10 mouse cellular contexts compared by ENCODE assay signal in genomic region chr9:107631311-107631826, GRCm38 (mm10). TPM values are rescaled to one million over a fixed set of nuclear protein-coding genes. Genes with fewer than 3 reads are reported as not detected.
DNase-seq lines count a peak whose midpoint lies in the region; ATAC-seq and TF ChIP-seq lines count a peak whose summit lies in the region.
"Had no signal": no experiment of that assay in that cellular context is flagged by ENCODE, and none has a peak within 500 bp of the region (broad histone marks: within the 10 kb centered on the region; RNA-seq: fewer than 3 reads in every experiment).

No protein-coding gene starts in this region.

- peaks cover 91% of the 10 kb centered on the region for H3K4me1 ChIP-seq in forebrain, embryonic 12.5 days
- peaks cover 98% of the 10 kb centered on the region for H3K4me1 ChIP-seq in limb, embryonic 10.5 days
- H3K4me1 ChIP-seq in neural tube, embryonic 12.5 days = peaks cover 94% of the 10 kb centered on the region

- H3K27me3 ChIP-seq in forebrain, embryonic 12.5 days = no peaks in the 10 kb centered on the region
- no peaks in the 10 kb centered on the region for H3K27me3 ChIP-seq in limb, embryonic 10.5 days (ENCODE audit: low read depth, poor library complexity, severe bottlenecking)
- H3K27me3 ChIP-seq in neural tube, embryonic 12.5 days (replicated peaks) = no peaks in the 10 kb centered on the region

- intact Hi-C loops in left cerebral cortex, postnatal 4 days (cut with DNase I) = no loop called here

- H3K9me3 ChIP-seq in forebrain, embryonic 12.5 days = no peaks in the 10 kb centered on the region
- no peaks in the 10 kb centered on the region for H3K9me3 ChIP-seq in limb, embryonic 10.5 days (replicated peaks)
- H3K9me3 ChIP-seq in neural tube, embryonic 12.5 days = no peaks in the 10 kb centered on the region

- no peak for DNase-seq in layer of hippocampus, adult 2 months (ENCODE audit: low spot score in 2 of 2)
- no peak for DNase-seq in layer of hippocampus, postnatal 25 days (ENCODE audit: extremely low spot score in 1 of 2, low spot score in 1 of 2)
- no peak for DNase-seq in limb, embryonic 10.5 days (ENCODE audit: low spot score)
- DNase-seq in left cerebral cortex, postnatal 4 days = no peak
- DNase-seq in layer of hippocampus, adult 8-10 months (ENCODE audit: low spot score in 2 of 2) = no peak
- DNase-seq in cerebellum, postnatal 36 days = no peak

- TF ChIP-seq CTCF in layer of hippocampus, adult 2 months (conservative IDR thresholded peaks at IDR 0.05) = no peak

- H3K36me3 ChIP-seq in forebrain, embryonic 12.5 days (replicated peaks) = peaks cover 13% of the 10 kb centered on the region; the same call in 1 of the 2 replicates
- peaks cover 49% of the 10 kb centered on the region for H3K36me3 ChIP-seq in limb, embryonic 10.5 days
- peaks cover 6% of the 10 kb centered on the region; the same call in 1 of the 2 replicates for H3K36me3 ChIP-seq in neural tube, embryonic 12.5 days

- H3K4me2 ChIP-seq in forebrain, embryonic 12.5 days = peak overlapping the region; percentile 99
- peak overlapping the region; percentile 99 for H3K4me2 ChIP-seq in neural tube, embryonic 12.5 days (replicated peaks)

- H3K27ac ChIP-seq in layer of hippocampus, adult 2 months = peak overlapping the region; percentile 92
- peak overlapping the region; percentile 100 for H3K27ac ChIP-seq in forebrain, embryonic 12.5 days
- peak overlapping the region; percentile 95 for H3K27ac ChIP-seq in limb, embryonic 10.5 days
- peak overlapping the region; percentile 96 for H3K27ac ChIP-seq in neural tube, embryonic 12.5 days

- WGBS in forebrain, embryonic 12.5 days = 25% methylated on average over 9 of the region's 9 CpGs
- WGBS in limb, embryonic 10.5 days = 74% methylated on average over 9 of the region's 9 CpGs
- WGBS in neural tube, embryonic 12.5 days = 40% methylated on average over 9 of the region's 9 CpGs

- no peak overlapping the region; the same call in 1 of the 2 replicates for H3K4me3 ChIP-seq in layer of hippocampus, adult 2 months
- H3K4me3 ChIP-seq in forebrain, embryonic 12.5 days (replicated peaks) = peak overlapping the region; percentile 94
- H3K4me3 ChIP-seq in limb, embryonic 10.5 days = peak overlapping the region; percentile 95
- 0 out of 2 replicates have a peak overlapping the region, but pooled peaks have one; percentile 90 for H3K4me3 ChIP-seq in neural tube, embryonic 12.5 days

- H3K9ac ChIP-seq in forebrain, embryonic 12.5 days = peak overlapping the region; percentile 94
- H3K9ac ChIP-seq in neural tube, embryonic 12.5 days = peak overlapping the region; percentile 93; the same call in 1 of the 2 replicates

- ATAC-seq in forebrain, embryonic 12.5 days (ENCODE audit: low FRiP score) = no peak
- no peak for ATAC-seq in neural tube, embryonic 12.5 days (ENCODE audit: low FRiP score, low read depth)

RNA-seq across cellular contexts. Expression of gene Gnai2, which starts 3.8 kb away (rescaled TPM):
- total RNA-seq in layer of hippocampus, adult 2 months (2021) = 100 to 1,000 TPM; 208 to 222 TPM
- 100 to 1,000 TPM; 208 to 223 TPM for total RNA-seq in layer of hippocampus, postnatal 25 days (2021)
- polyA plus RNA-seq in forebrain, embryonic 12.5 days (2016; fragmentation: Nextera tagmentation; extraction: Ambion mirVana) = 570 and 587 TPM in 2 replicates
- 355 and 403 TPM in 2 replicates for polyA plus RNA-seq in limb, embryonic 10.5 days (2016; fragmentation: Nextera tagmentation; extraction: Ambion mirVana)
- polyA plus RNA-seq in neural tube, embryonic 12.5 days (2016; fragmentation: Nextera tagmentation; extraction: Ambion mirVana) = 465 and 488 TPM in 2 replicates
- total RNA-seq in left cerebral cortex, postnatal 4 days (2021) = 100 to 1,000 TPM; 302 to 303 TPM
- total RNA-seq in layer of hippocampus, adult 8-10 months (2022) = 100 to 1,000 TPM; 218 to 272 (median 249) TPM

RNA-seq across cellular contexts. Expression of gene Sema3b, which starts 22.3 kb away (rescaled TPM):
- total RNA-seq in layer of hippocampus, adult 2 months (2021) = 1 to 10 TPM; 1.9 to 2.2 TPM
- 1 to 10 TPM; 2.2 to 2.7 TPM for total RNA-seq in layer of hippocampus, postnatal 25 days (2021)
- 1.7 and 2.6 TPM in 2 replicates for polyA plus RNA-seq in forebrain, embryonic 12.5 days (2016; fragmentation: Nextera tagmentation; extraction: Ambion mirVana)
- 2.2 and 3.6 TPM in 2 replicates for polyA plus RNA-seq in limb, embryonic 10.5 days (2016; fragmentation: Nextera tagmentation; extraction: Ambion mirVana)
- polyA plus RNA-seq in neural tube, embryonic 12.5 days (2016; fragmentation: Nextera tagmentation; extraction: Ambion mirVana) = 4.7 and 4.8 TPM in 2 replicates
- 1 to 10 TPM; 3.9 to 5.6 TPM for total RNA-seq in left cerebral cortex, postnatal 4 days (2021)
- 1 to 10 TPM; 2.9 to 5.0 (median 4.4) TPM for total RNA-seq in layer of hippocampus, adult 8-10 months (2022)
- total RNA-seq: common myeloid progenitor, adult 5-6 weeks had no signal

RNA-seq across cellular contexts. Expression of gene Slc38a3, which starts 38.0 kb away (rescaled TPM):
- total RNA-seq in layer of hippocampus, adult 2 months (2021) = 10 to 100 TPM; 55.7 to 65.0 TPM
- total RNA-seq in layer of hippocampus, postnatal 25 days (2021) = 10 to 100 TPM; 57.8 to 66.2 TPM
- polyA plus RNA-seq in forebrain, embryonic 12.5 days (2016; fragmentation: Nextera tagmentation; extraction: Ambion mirVana) = 8.5 and 10.6 TPM in 2 replicates
- 3.9 and 4.3 TPM in 2 replicates for polyA plus RNA-seq in limb, embryonic 10.5 days (2016; fragmentation: Nextera tagmentation; extraction: Ambion mirVana)
- polyA plus RNA-seq in neural tube, embryonic 12.5 days (2016; fragmentation: Nextera tagmentation; extraction: Ambion mirVana) = 12.8 and 14.1 TPM in 2 replicates
- 10 to 100 TPM; 65.0 to 68.4 TPM for total RNA-seq in left cerebral cortex, postnatal 4 days (2021)
- 10 to 100 TPM; 61.3 to 74.3 (median 69.2) TPM for total RNA-seq in layer of hippocampus, adult 8-10 months (2022)
- total RNA-seq: common myeloid progenitor, adult 5-6 weeks; MEL had no signal

RNA-seq across cellular contexts. Expression of gene Ifrd2, which starts 43.9 kb away (rescaled TPM):
- 10 to 100 TPM; 13.7 to 15.2 TPM for total RNA-seq in layer of hippocampus, adult 2 months (2021)
- 10 to 100 TPM; 11.8 to 16.8 TPM for total RNA-seq in layer of hippocampus, postnatal 25 days (2021)
- polyA plus RNA-seq in forebrain, embryonic 12.5 days (2016; fragmentation: Nextera tagmentation; extraction: Ambion mirVana) = 22.1 and 26.3 TPM in 2 replicates
- 55.0 and 69.4 TPM in 2 replicates for polyA plus RNA-seq in limb, embryonic 10.5 days (2016; fragmentation: Nextera tagmentation; extraction: Ambion mirVana)
- 20.6 and 23.3 TPM in 2 replicates for polyA plus RNA-seq in neural tube, embryonic 12.5 days (2016; fragmentation: Nextera tagmentation; extraction: Ambion mirVana)
- 10 to 100 TPM; 12.5 to 14.5 TPM for total RNA-seq in left cerebral cortex, postnatal 4 days (2021)
- total RNA-seq in layer of hippocampus, adult 8-10 months (2022) = 10 to 100 TPM; 12.4 to 15.4 (median 14.0) TPM

RNA-seq across cellular contexts. Expression of gene Gnat1, which starts 48.1 kb away (rescaled TPM):
- under 1 TPM in 1 of 2 experiments, not detected in 1; 0.17 TPM for total RNA-seq in layer of hippocampus, adult 2 months (2021)
- total RNA-seq in layer of hippocampus, postnatal 25 days (2021) = not detected
- 1.7 and 2.1 TPM in 2 replicates for polyA plus RNA-seq in forebrain, embryonic 12.5 days (2016; fragmentation: Nextera tagmentation; extraction: Ambion mirVana)
- polyA plus RNA-seq in limb, embryonic 10.5 days (2016; fragmentation: Nextera tagmentation; extraction: Ambion mirVana) = 2.6 and 3.3 TPM in 2 replicates
- polyA plus RNA-seq in neural tube, embryonic 12.5 days (2016; fragmentation: Nextera tagmentation; extraction: Ambion mirVana) = 1.3 and 2.3 TPM in 2 replicates
- 1 to 10 TPM in 1 of 2 experiments, under 1 TPM in 1; 0.30 to 1.1 TPM for total RNA-seq in left cerebral cortex, postnatal 4 days (2021)
- total RNA-seq in layer of hippocampus, adult 8-10 months (2022) = under 1 TPM; 0.14 to 0.43 (median 0.27) TPM
- total RNA-seq: common myeloid progenitor, adult 5-6 weeks had no signal
